Mouse (Mus musculus) testis, adult 2 months (tissue): Measurements from ENCODE around the gene Serac1.

Source experiments
- CTCF ChIP-seq: fragments of 200-500 bp; IDR thresholded peaks from 2 replicates; pipeline ENCODE4 v1.5.1; 2012; ENCODE audit warnings: low read depth, mild to moderate bottlenecking, inconsistent platforms, low read length, moderate library complexity; ENCODE audit not compliant: control insufficient read depth, insufficient read depth, insufficient replicate concordance
- POLR2A ChIP-seq: fragments of 200-500 bp; IDR thresholded peaks from 2 replicates; pipeline ENCODE4 v1.6.1; 2012; ENCODE audit warnings: low read depth, mild to moderate bottlenecking, inconsistent platforms, low read length, moderate library complexity; ENCODE audit not compliant: control insufficient read depth

DNA sequence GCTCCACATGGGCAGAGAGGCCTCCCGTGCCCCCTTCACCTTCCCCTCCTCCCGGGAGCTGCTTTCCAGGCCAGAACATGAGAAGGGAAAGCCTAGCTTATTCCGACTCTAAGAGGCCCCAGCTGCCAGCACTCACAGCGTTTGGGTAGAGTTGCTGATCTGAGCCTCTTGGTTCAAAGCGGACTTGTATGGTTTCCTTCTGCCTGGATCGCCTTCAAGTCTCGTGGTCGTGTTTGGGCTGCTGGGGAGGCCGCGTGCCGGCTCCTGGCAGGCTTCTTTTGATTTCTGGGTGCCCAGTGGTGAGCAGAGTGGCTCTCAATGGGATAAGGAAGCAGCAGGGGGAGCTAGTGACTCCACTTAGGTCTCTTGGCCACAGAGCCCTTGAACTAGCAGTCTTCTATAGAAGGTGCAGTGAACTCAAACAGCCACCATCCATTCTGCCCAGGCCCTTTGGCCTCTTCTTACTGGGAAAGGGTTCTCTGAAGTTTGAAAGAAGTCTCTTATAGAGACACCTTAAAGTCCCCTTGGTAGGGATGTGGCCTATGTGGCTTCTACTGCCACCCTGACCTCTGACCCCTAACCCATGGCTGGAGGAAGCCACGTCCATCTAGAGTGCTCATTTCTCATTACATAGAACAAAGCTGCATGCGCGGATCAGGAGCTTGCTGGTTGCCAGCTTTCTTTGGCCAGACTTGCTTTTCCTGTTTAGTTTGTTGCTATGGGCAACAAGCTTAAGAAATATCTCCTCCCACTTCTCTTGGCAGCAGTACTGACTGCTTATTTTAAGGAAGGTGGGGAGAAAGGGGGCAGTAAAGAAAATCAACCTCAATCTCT is 73.7 kb downstream of the Serac1 start:
- TF ChIP-seq CTCF (no peak), POLR2A (0 out of 2 replicates have a peak, but pooled peaks have one; percentile 8)
